Mouse (Mus musculus): Measurements from ENCODE around the gene Slc9a2. TPM values are rescaled to one million over a fixed set of nuclear protein-coding genes. Genes with fewer than 3 reads are reported as not detected.
A peak's percentile ranks its signal among the peaks of the same experiment; 100 is the strongest.

Gene Slc9a2
- polyA plus RNA-seq, 1 experiment from 2014 or later, result not detected

- DNase-seq (ENCODE audit: low spot score), result no peak
- no peaks in the 10 kb centered on the region for H3K9me3 ChIP-seq
- no peak overlapping the region for H3K4me3 ChIP-seq
- no peaks in the 10 kb centered on the region for H3K27me3 ChIP-seq (replicated peaks; ENCODE audit: low read depth, poor library complexity, severe bottlenecking)
- peaks cover 11% of the 10 kb centered on the region for H3K36me3 ChIP-seq (replicated peaks)
- peaks cover 15% of the 10 kb centered on the region for H3K4me1 ChIP-seq
- no peak overlapping the region for H3K27ac ChIP-seq (replicated peaks)
- 89% methylated on average over 5 of the region's 5 CpGs for WGBS
These were observed 92.9 kb downstream of the Slc9a2 start for GRCm38 (mm10) chr1:40773234-40773633.

- no peaks in the 10 kb centered on the region for H3K27me3 ChIP-seq (replicated peaks; ENCODE audit: low read depth, poor library complexity, severe bottlenecking)
- DNase-seq (ENCODE audit: low spot score), result no peak
- H3K9me3 ChIP-seq, result peaks cover 7% of the 10 kb centered on the region; the same call in 1 of the 2 replicates
- H3K4me1 ChIP-seq, result peaks cover 15% of the 10 kb centered on the region
- WGBS, result 94% methylated on average over 10 of the region's 10 CpGs
- H3K4me3 ChIP-seq, result no peak overlapping the region
- H3K27ac ChIP-seq (replicated peaks), result no peak overlapping the region
- peaks cover 18% of the 10 kb centered on the region for H3K36me3 ChIP-seq (replicated peaks)
These were observed 93.7 kb downstream of the Slc9a2 start for GRCm38 (mm10) chr1:40774040-40774439.

GRCm38 (mm10) chr1:40776102-40776501 is 95.7 kb downstream of the Slc9a2 start:
- H3K4me1 ChIP-seq, result peaks cover 11% of the 10 kb centered on the region; the same call in 1 of the 2 replicates
- peaks cover 9% of the 10 kb centered on the region; the same call in 1 of the 2 replicates for H3K9me3 ChIP-seq
- no peak for DNase-seq (ENCODE audit: low spot score)
- peaks cover 30% of the 10 kb centered on the region for H3K36me3 ChIP-seq (replicated peaks)
- H3K27me3 ChIP-seq (replicated peaks; ENCODE audit: low read depth, poor library complexity, severe bottlenecking), result no peaks in the 10 kb centered on the region
- no peak overlapping the region for H3K4me3 ChIP-seq
- no peak overlapping the region for H3K27ac ChIP-seq (replicated peaks)
- 46% methylated on average over 2 of the region's 2 CpGs for WGBS

GRCm38 (mm10) chr1:40776763-40777162 is 96.4 kb downstream of the Slc9a2 start:
- no peak overlapping the region for H3K4me3 ChIP-seq
- H3K9me3 ChIP-seq, result peaks cover 9% of the 10 kb centered on the region; the same call in 1 of the 2 replicates
- no peaks in the 10 kb centered on the region for H3K27me3 ChIP-seq (replicated peaks; ENCODE audit: low read depth, poor library complexity, severe bottlenecking)
- H3K36me3 ChIP-seq (replicated peaks), result peaks cover 30% of the 10 kb centered on the region
- WGBS, result 83% methylated on average over 3 of the region's 3 CpGs
- H3K27ac ChIP-seq (replicated peaks), result no peak overlapping the region
- H3K4me1 ChIP-seq, result peaks cover 11% of the 10 kb centered on the region; the same call in 1 of the 2 replicates
- DNase-seq (ENCODE audit: low spot score), result no peak

- 96% methylated on average over 7 of the region's 7 CpGs for WGBS
- Histone ChIP-seq H3K4me3 (no peak overlapping the region), H3K36me3 (replicated peaks) (peaks cover 18% of the 10 kb centered on the region), H3K27ac (replicated peaks) (no peak overlapping the region), H3K27me3 (replicated peaks; ENCODE audit: low read depth, poor library complexity, severe bottlenecking) (0 out of 2 replicates have a peak, but pooled peaks cover 3% of the 10 kb centered on the region), H3K9me3 (peaks cover 9% of the 10 kb centered on the region; the same call in 1 of the 2 replicates), H3K4me1 (no peaks in the 10 kb centered on the region)
- DNase-seq (ENCODE audit: low spot score), result no peak
These were observed 103.1 kb downstream of the Slc9a2 start for GRCm38 (mm10) chr1:40783450-40783849.

- peaks cover 9% of the 10 kb centered on the region for H3K36me3 ChIP-seq (replicated peaks)
- 0 out of 2 replicates have a peak, but pooled peaks cover under 1% of the 10 kb centered on the region for H3K9me3 ChIP-seq
- no peak overlapping the region for H3K4me3 ChIP-seq
- 85% methylated on average over 9 of the region's 9 CpGs for WGBS
- no peaks in the 10 kb centered on the region for H3K4me1 ChIP-seq
- H3K27me3 ChIP-seq (replicated peaks; ENCODE audit: low read depth, poor library complexity, severe bottlenecking), result 0 out of 2 replicates have a peak, but pooled peaks cover 6% of the 10 kb centered on the region
- no peak overlapping the region for H3K27ac ChIP-seq (replicated peaks)
- no peak for DNase-seq (ENCODE audit: low spot score)
These were observed 103.9 kb downstream of the Slc9a2 start for GRCm38 (mm10) chr1:40784306-40784705.

- H3K9me3 ChIP-seq, result no peaks in the 10 kb centered on the region
- no peak overlapping the region for H3K27ac ChIP-seq (replicated peaks)
- 88% methylated on average over 11 of the region's 11 CpGs for WGBS
- H3K4me1 ChIP-seq, result peaks cover 9% of the 10 kb centered on the region; the same call in 1 of the 2 replicates
- DNase-seq (ENCODE audit: low spot score), result no peak
- no peaks in the 10 kb centered on the region for H3K36me3 ChIP-seq (replicated peaks)
- 0 out of 2 replicates have a peak, but pooled peaks cover 7% of the 10 kb centered on the region for H3K27me3 ChIP-seq (replicated peaks; ENCODE audit: low read depth, poor library complexity, severe bottlenecking)
- H3K4me3 ChIP-seq, result no peak overlapping the region
These were observed 105.6 kb downstream of the Slc9a2 start for GRCm38 (mm10) chr1:40785876-40786445.

GRCm38 (mm10) chr1:40788956-40789355 is 108.6 kb downstream of the Slc9a2 start:
- no peak overlapping the region for H3K27ac ChIP-seq (replicated peaks)
- DNase-seq (ENCODE audit: low spot score), result no peak
- no peaks in the 10 kb centered on the region for H3K9me3 ChIP-seq
- H3K4me3 ChIP-seq, result no peak overlapping the region
- WGBS, result 86% methylated on average over 6 of the region's 6 CpGs
- H3K4me1 ChIP-seq, result peaks cover 9% of the 10 kb centered on the region; the same call in 1 of the 2 replicates
- no peaks in the 10 kb centered on the region for H3K36me3 ChIP-seq (replicated peaks)
- 0 out of 2 replicates have a peak, but pooled peaks cover 7% of the 10 kb centered on the region for H3K27me3 ChIP-seq (replicated peaks; ENCODE audit: low read depth, poor library complexity, severe bottlenecking)

GRCm38 (mm10) chr1:40789666-40790233 is 109.4 kb downstream of the Slc9a2 start:
- 33% methylated on average over 5 of the region's 5 CpGs for WGBS
- Histone ChIP-seq H3K27ac (replicated peaks) (no peak overlapping the region), H3K9me3 (no peaks in the 10 kb centered on the region), H3K4me3 (peak overlapping the region; percentile 78), H3K36me3 (replicated peaks) (no peaks in the 10 kb centered on the region), H3K27me3 (replicated peaks; ENCODE audit: low read depth, poor library complexity, severe bottlenecking) (0 out of 2 replicates have a peak, but pooled peaks cover 7% of the 10 kb centered on the region), H3K4me1 (peaks cover 9% of the 10 kb centered on the region; the same call in 1 of the 2 replicates)
- DNase-seq (ENCODE audit: low spot score), result no peak

- 0 out of 2 replicates have a peak, but pooled peaks cover 7% of the 10 kb centered on the region for H3K27me3 ChIP-seq (replicated peaks; ENCODE audit: low read depth, poor library complexity, severe bottlenecking)
- peaks cover 9% of the 10 kb centered on the region; the same call in 1 of the 2 replicates for H3K4me1 ChIP-seq
- 5% methylated on average over 38 of the region's 38 CpGs for WGBS
- DNase-seq (ENCODE audit: low spot score), result peak; percentile 94
- H3K36me3 ChIP-seq (replicated peaks), result no peaks in the 10 kb centered on the region
- no peaks in the 10 kb centered on the region for H3K9me3 ChIP-seq
- peak within 1 kb of the TSS; percentile 80 for H3K27ac ChIP-seq (replicated peaks)
- peak within 1 kb of the TSS; percentile 78 for H3K4me3 ChIP-seq
These were observed 110.2 kb downstream of the Slc9a2 start, which contains the start of gene Mfsd9 for GRCm38 (mm10) chr1:40790324-40791141. TSS of gene Mfsd9 (minus strand) at chr1:40790687.

GRCm38 (mm10) chr1:40795508-40795907 is 115.1 kb downstream of the Slc9a2 start:
- Histone ChIP-seq H3K36me3 (replicated peaks) (no peaks in the 10 kb centered on the region), H3K4me1 (0 out of 2 replicates have a peak, but pooled peaks cover under 1% of the 10 kb centered on the region), H3K27me3 (replicated peaks; ENCODE audit: low read depth, poor library complexity, severe bottlenecking) (no peaks in the 10 kb centered on the region), H3K27ac (replicated peaks) (no peak overlapping the region), H3K4me3 (no peak overlapping the region), H3K9me3 (no peaks in the 10 kb centered on the region)
- no peak for DNase-seq (ENCODE audit: low spot score)
- 93% methylated on average over 1 of the region's 1 CpGs for WGBS

GRCm38 (mm10) chr1:40797348-40797747 is 117.0 kb downstream of the Slc9a2 start:
- Histone ChIP-seq H3K9me3 (no peaks in the 10 kb centered on the region), H3K4me1 (no peaks in the 10 kb centered on the region), H3K36me3 (replicated peaks) (no peaks in the 10 kb centered on the region), H3K4me3 (no peak overlapping the region), H3K27ac (replicated peaks) (no peak overlapping the region), H3K27me3 (replicated peaks; ENCODE audit: low read depth, poor library complexity, severe bottlenecking) (no peaks in the 10 kb centered on the region)
- WGBS, result 17% methylated on average over 5 of the region's 5 CpGs
- peak; percentile 65 for DNase-seq (ENCODE audit: low spot score)

All from embryonic facial prominence, embryonic 10.5 days (tissue).